20 mouse cellular contexts compared by ENCODE assay signal in the genomic region with DNA sequence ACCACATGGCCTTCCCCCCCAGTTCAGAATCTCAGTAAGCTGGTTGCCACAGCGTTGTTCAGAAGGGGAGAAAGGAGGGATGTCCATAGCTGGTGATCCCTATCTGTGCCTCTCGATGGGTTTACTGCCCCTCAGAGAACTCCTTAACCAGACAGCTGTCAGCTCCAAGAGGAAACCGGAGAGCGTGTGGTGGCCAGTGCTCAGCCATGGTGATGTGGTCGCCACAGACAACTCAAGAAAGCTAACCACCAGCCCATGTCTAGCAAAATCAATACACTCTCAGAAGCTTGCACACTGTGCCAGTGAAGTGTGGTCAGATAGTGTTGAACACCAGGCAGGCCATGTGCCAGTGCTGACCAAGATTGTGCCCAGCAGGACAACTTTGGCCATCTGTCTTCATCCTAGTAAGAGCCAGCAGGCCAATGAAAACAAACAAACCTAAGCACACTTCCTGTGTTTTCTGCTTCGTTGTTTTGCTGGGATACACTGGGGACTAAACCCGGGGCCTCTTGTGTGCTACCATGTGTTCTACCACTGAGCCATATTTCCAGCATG.
DNase-seq lines count a peak whose midpoint lies in the region; ATAC-seq and TF ChIP-seq lines count a peak whose summit lies in the region.
"Had no signal": no experiment of that assay in that cellular context is flagged by ENCODE, and none has a peak within 500 bp of the region (broad histone marks: within the 10 kb centered on the region; RNA-seq: fewer than 3 reads in every experiment).

No protein-coding gene starts in this region.

- no peak for ATAC-seq in forebrain, embryonic 13.5 days
- ATAC-seq: forebrain, embryonic 16.5 days had no signal

- H3K4me2 ChIP-seq in forebrain, embryonic 13.5 days: no peak overlapping the region
- H3K4me2 ChIP-seq: liver, embryonic 11.5 days; lung, embryonic 15.5 days; neural tube, embryonic 13.5 days had no signal

- no peaks in the 10 kb centered on the region for H3K27me3 ChIP-seq in cerebellum, adult 2 months (ENCODE audit: control insufficient read depth, insufficient read depth, low read length)
- no peaks in the 10 kb centered on the region for H3K27me3 ChIP-seq in forebrain, embryonic 13.5 days
- H3K27me3 ChIP-seq: lung, embryonic 15.5 days; neural tube, embryonic 13.5 days had no signal

- no peaks in the 10 kb centered on the region for H3K9me3 ChIP-seq in forebrain, embryonic 13.5 days (replicated peaks)
- H3K9me3 ChIP-seq: lung, embryonic 15.5 days; neural tube, embryonic 13.5 days had no signal

- peaks cover 58% of the 10 kb centered on the region for H3K4me1 ChIP-seq in cerebellum, adult 2 months (ENCODE audit: control insufficient read depth, insufficient read depth, low read length)
- no peaks in the 10 kb centered on the region for H3K4me1 ChIP-seq in forebrain, embryonic 13.5 days
- H3K4me1 ChIP-seq: lung, embryonic 15.5 days; neural tube, embryonic 13.5 days had no signal

- DNase-seq in left cerebral cortex, postnatal 4 days: peak; percentile 53
- no peak for DNase-seq in left cerebral cortex, adult 18-20 months (ENCODE audit: low spot score in 2 of 2)
- peak; percentile 29 for DNase-seq in MN1 (ENCODE audit: low spot score)
- peak; percentile 82 to 87 for DNase-seq in cerebellum, adult 2 months
- peak; percentile 76 to 85 for DNase-seq in cerebellum, postnatal 36 days
- DNase-seq in ovary, adult 18-20 months (ENCODE audit: low spot score): no peak
- DNase-seq in layer of hippocampus, postnatal 36 days: no peak
- DNase-seq: adrenal gland, postnatal 10 days; B cell, adult 2 months; gastrocnemius, postnatal 36 days; kidney, adult 18-20 months; kidney, postnatal 10 days; lung, postnatal 4 days; thymus, postnatal 4 days had no signal

- peak overlapping the region; percentile 14; the same call in 1 of the 2 replicates for H3K27ac ChIP-seq in cerebellum, adult 2 months (ENCODE audit: insufficient read depth, low read length)
- no peak overlapping the region for H3K27ac ChIP-seq in forebrain, embryonic 13.5 days
- H3K27ac ChIP-seq: layer of hippocampus, adult 2 months; lung, embryonic 15.5 days; neural tube, embryonic 13.5 days had no signal

- no peak for TF ChIP-seq POLR2A in cerebellum, adult 2 months (IDR thresholded peaks at IDR 0.05; ENCODE audit: borderline replicate concordance, insufficient read depth, low read length)

- 25% methylated on average over 7 of the region's 7 CpGs for WGBS in cerebellum, adult 2 months
- WGBS in forebrain, embryonic 13.5 days: 90% methylated on average over 7 of the region's 7 CpGs

- H3K4me3 ChIP-seq in cerebellum, adult 2 months (replicated peaks; ENCODE audit: insufficient read depth, low read depth, low read length): no peak overlapping the region
- H3K4me3 ChIP-seq in forebrain, embryonic 13.5 days: no peak overlapping the region
- H3K4me3 ChIP-seq: layer of hippocampus, adult 2 months; lung, embryonic 15.5 days; neural tube, embryonic 13.5 days had no signal

- no peak for TF ChIP-seq CTCF in cerebellum, adult 2 months (IDR thresholded peaks at IDR 0.05; ENCODE audit: borderline replicate concordance, insufficient read depth, low read depth, low read length)

- intact Hi-C loops in left cerebral cortex, postnatal 4 days (cut with DNase I): loop anchor here (10.0 kb wide), 1 partner anchor 68 kb away; no protein-coding TSS in a partner anchor

- H3K9ac ChIP-seq in forebrain, embryonic 13.5 days: no peak overlapping the region
- H3K9ac ChIP-seq: lung, embryonic 15.5 days; neural tube, embryonic 13.5 days had no signal

- peaks cover 56% of the 10 kb centered on the region for H3K36me3 ChIP-seq in forebrain, embryonic 13.5 days (ENCODE audit: poor library complexity, severe bottlenecking)

Comparison
In these comparisons a context has a peak if more than half of its experiments do, and no peak if none do; other contexts are left out.
1. DNase-seq: peak in left cerebral cortex, postnatal 4 days (single experiment), MN1 (single experiment), cerebellum, adult 2 months (2 of 2) and cerebellum, postnatal 36 days (2 of 2); none in left cerebral cortex, adult 18-20 months (0 of 2), ovary, adult 18-20 months (single experiment) and layer of hippocampus, postnatal 36 days (0 of 2).